Mouse (Mus musculus) liver, postnatal 0 days (tissue): ENCODE measurements around the gene Kyat3.

Source experiments
- CTCF ChIP-seq: sonication (generic); IDR thresholded peaks from 2 replicates; pipeline ENCODE4 v1.5.1; 2016; ENCODE audit warnings: antibody characterized with exemption, low read depth
- EP300 ChIP-seq: IDR thresholded peaks from 2 replicates; pipeline ENCODE4 v1.6.1; 2016; ENCODE audit warnings: antibody characterized with exemption, low read depth, mild to moderate bottlenecking

DNA sequence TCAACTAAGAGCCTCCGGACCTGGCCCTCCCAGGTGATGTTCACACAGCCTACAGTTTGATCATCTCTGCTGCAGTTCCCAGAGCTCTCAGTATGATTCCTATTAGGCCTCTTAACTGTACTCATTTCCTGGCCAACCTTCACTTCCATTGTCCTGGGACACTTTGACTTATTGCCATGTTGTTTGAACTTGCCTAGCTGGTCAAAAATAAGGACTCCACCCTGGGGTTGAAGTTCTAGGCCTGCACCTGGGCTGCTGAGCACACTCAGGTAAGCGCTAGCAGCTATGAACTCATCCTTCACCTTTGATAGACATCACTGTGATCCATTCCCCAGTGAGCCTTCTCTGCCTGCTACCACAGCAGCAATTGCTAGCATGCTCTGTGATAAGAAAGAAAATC, 44.2 kb downstream of the Kyat3 start:
- no peak for TF ChIP-seq CTCF
- TF ChIP-seq EP300, result no peak
